Mouse (Mus musculus): ENCODE results near the gene Gm4177. TPM values are rescaled to one million over a fixed set of nuclear protein-coding genes. Genes with fewer than 3 reads are reported as not detected.
"Not testable (repeated sequence)": the region's sequence is repeated elsewhere in the genome, so short reads cannot be mapped to it uniquely, and the experiment has no call there.

Gene Gm4177
- polyA plus RNA-seq (2014; fragmentation: Nextera tagmentation; extraction: Ambion mirVana) = not detected in 2 replicates

GRCm38 (mm10) chr7:21796628-21797027 lies at the start of gene Gm4177:
Gm4177 (minus strand) TSS chr7:21796728.
- WGBS = no CpG with 5 or more reads among the region's 3 CpGs
- H3K9ac ChIP-seq (replicated peaks; ENCODE audit: low read length); H3K27me3 ChIP-seq (ENCODE audit: control insufficient read depth, insufficient read depth, low read length); H3K4me3 ChIP-seq (replicated peaks; ENCODE audit: low read depth, low read length); H3K4me2 ChIP-seq (ENCODE audit: low read length); H3K4me1 ChIP-seq (ENCODE audit: control insufficient read depth, insufficient read depth, low read length); ATAC-seq (ENCODE audit: low FRiP score, low TSS enrichment); H3K9me3 ChIP-seq (ENCODE audit: control insufficient read depth, low read length); H3K36me3 ChIP-seq (ENCODE audit: control insufficient read depth, insufficient read depth, low read length); DNase-seq; H3K27ac ChIP-seq (replicated peaks; ENCODE audit: low read depth, low read length): not testable (repeated sequence)

GRCm38 (mm10) chr7:21844167-21844566 lies 47.6 kb upstream of the Gm4177 start, which contains the start of gene Gm5725:
Gm5725 (minus strand) TSS chr7:21844267.
- H3K27ac ChIP-seq (replicated peaks; ENCODE audit: low read depth, low read length); H3K4me2 ChIP-seq (ENCODE audit: low read length); H3K9me3 ChIP-seq (ENCODE audit: control insufficient read depth, low read length); H3K27me3 ChIP-seq (ENCODE audit: control insufficient read depth, insufficient read depth, low read length); H3K4me3 ChIP-seq (replicated peaks; ENCODE audit: low read depth, low read length); ATAC-seq (ENCODE audit: low FRiP score, low TSS enrichment); H3K36me3 ChIP-seq (ENCODE audit: control insufficient read depth, insufficient read depth, low read length); H3K9ac ChIP-seq (replicated peaks; ENCODE audit: low read length); H3K4me1 ChIP-seq (ENCODE audit: control insufficient read depth, insufficient read depth, low read length); DNase-seq: not testable (repeated sequence)
- no CpG with 5 or more reads among the region's 1 CpGs for WGBS

GRCm38 (mm10) chr7:21832051-21832450 lies 35.5 kb upstream of the Gm4177 start, which contains the start of gene Vmn1r135:
Vmn1r135 (plus strand) TSS chr7:21832351.
- H3K27ac ChIP-seq (replicated peaks; ENCODE audit: low read depth, low read length); H3K4me3 ChIP-seq (replicated peaks; ENCODE audit: low read depth, low read length); ATAC-seq (ENCODE audit: low FRiP score, low TSS enrichment); H3K36me3 ChIP-seq (ENCODE audit: control insufficient read depth, insufficient read depth, low read length); H3K9me3 ChIP-seq (ENCODE audit: control insufficient read depth, low read length); H3K4me2 ChIP-seq (ENCODE audit: low read length); H3K9ac ChIP-seq (replicated peaks; ENCODE audit: low read length); H3K27me3 ChIP-seq (ENCODE audit: control insufficient read depth, insufficient read depth, low read length); H3K4me1 ChIP-seq (ENCODE audit: control insufficient read depth, insufficient read depth, low read length); DNase-seq: not testable (repeated sequence)
- no CpG with 5 or more reads among the region's 1 CpGs for WGBS

- H3K27ac ChIP-seq (replicated peaks; ENCODE audit: low read depth, low read length); ATAC-seq (ENCODE audit: low FRiP score, low TSS enrichment); H3K4me2 ChIP-seq (ENCODE audit: low read length); H3K9me3 ChIP-seq (ENCODE audit: control insufficient read depth, low read length); H3K4me1 ChIP-seq (ENCODE audit: control insufficient read depth, insufficient read depth, low read length); H3K9ac ChIP-seq (replicated peaks; ENCODE audit: low read length); H3K4me3 ChIP-seq (replicated peaks; ENCODE audit: low read depth, low read length); DNase-seq; H3K36me3 ChIP-seq (ENCODE audit: control insufficient read depth, insufficient read depth, low read length); H3K27me3 ChIP-seq (ENCODE audit: control insufficient read depth, insufficient read depth, low read length): not testable (repeated sequence)
- no CpG with 5 or more reads among the region's 5 CpGs for WGBS
Measured at GRCm38 (mm10) chr7:21761375-21761774, 35.2 kb downstream of the Gm4177 start, which contains the start of gene Gm4175. Gm4175 (minus strand) TSS chr7:21761475.

Other genes with a start within 250 kb of the Gm4177 start
- not detected in 2 replicates for gene Vmn1r132, start 182.6 kb downstream of the Gm4177 start, polyA plus RNA-seq (2014; fragmentation: Nextera tagmentation; extraction: Ambion mirVana)
- gene Gm4175, start 35.3 kb downstream of the Gm4177 start, polyA plus RNA-seq (2014; fragmentation: Nextera tagmentation; extraction: Ambion mirVana) = not detected in 2 replicates
- gene Vmn1r135, start 35.6 kb upstream of the Gm4177 start, polyA plus RNA-seq (2014; fragmentation: Nextera tagmentation; extraction: Ambion mirVana) = not detected in 2 replicates
- gene Gm5725, start 47.5 kb upstream of the Gm4177 start, polyA plus RNA-seq (2014; fragmentation: Nextera tagmentation; extraction: Ambion mirVana) = not detected in 2 replicates
- not detected in 2 replicates for gene Gm5891, start 124.6 kb upstream of the Gm4177 start, polyA plus RNA-seq (2014; fragmentation: Nextera tagmentation; extraction: Ambion mirVana)
- not detected in 2 replicates for gene Vmn1r137, start 197.9 kb upstream of the Gm4177 start, polyA plus RNA-seq (2014; fragmentation: Nextera tagmentation; extraction: Ambion mirVana)
- not detected in 2 replicates for gene Vmn1r138, start 232.2 kb upstream of the Gm4177 start, polyA plus RNA-seq (2014; fragmentation: Nextera tagmentation; extraction: Ambion mirVana)

All from midbrain, embryonic 14.5 days (tissue).